Mouse (Mus musculus) intestine, embryonic 16.5 days (tissue): ENCODE measurements around the gene Tmem80. TPM values are rescaled to one million over a fixed set of nuclear protein-coding genes. Genes with fewer than 3 reads are reported as not detected.

Experiments
- polyA plus RNA-seq: library from polyadenylated mRNA; unstranded; fragments of >200 nt; fragmentation: Nextera tagmentation; extraction: Ambion mirVana; gene quantifications from 2 replicates; pipeline ENCODE4 v1.2.1, GENCODE M21; 2015

Gene Tmem80
- polyA plus RNA-seq, 1 experiment from 2014 or later = 34.2 TPM

Other genes starting within 250 kb of the Tmem80 start
- gene Pkp3, start 249.5 kb upstream of the Tmem80 start, polyA plus RNA-seq = 31.3 and 32.4 TPM in 2 replicates
- 29.4 and 32.8 TPM in 2 replicates for gene Sigirr, start 227.2 kb upstream of the Tmem80 start, polyA plus RNA-seq
- gene Ano9, start 209.9 kb upstream of the Tmem80 start, polyA plus RNA-seq = 43.6 and 50.1 TPM in 2 replicates
- 59.0 and 60.3 TPM in 2 replicates for gene Ptdss2, start 205.4 kb upstream of the Tmem80 start, polyA plus RNA-seq
- gene Rnh1, start 154.9 kb upstream of the Tmem80 start, polyA plus RNA-seq = 159 and 160 TPM in 2 replicates
- 21.9 and 47.0 TPM in 2 replicates for gene Hras, start 133.7 kb upstream of the Tmem80 start, polyA plus RNA-seq
- 5.3 and 6.5 TPM in 2 replicates for gene Lrrc56, start 133.6 kb upstream of the Tmem80 start, polyA plus RNA-seq
- gene Lmntd2, start 113.7 kb upstream of the Tmem80 start, polyA plus RNA-seq = 4.0 TPM in 2 replicates
- gene Rassf7, start 111.9 kb upstream of the Tmem80 start, polyA plus RNA-seq = 75.6 and 77.5 TPM in 2 replicates
- gene Phrf1, start 99.0 kb upstream of the Tmem80 start, polyA plus RNA-seq = 55.2 and 56.7 TPM in 2 replicates
- 6.5 and 9.1 TPM in 2 replicates for gene Irf7, start 61.3 kb upstream of the Tmem80 start, polyA plus RNA-seq
- gene Cdhr5, start 51.0 kb upstream of the Tmem80 start, polyA plus RNA-seq = 167 and 234 TPM in 2 replicates
- gene Sct, start 48.6 kb upstream of the Tmem80 start, polyA plus RNA-seq = 304 and 334 TPM in 2 replicates
- gene Drd4, start 35.7 kb upstream of the Tmem80 start, polyA plus RNA-seq = 0.23 and 0.48 TPM in 2 replicates
- 61.0 and 64.4 TPM in 2 replicates for gene Deaf1, start within 50 bp of the Tmem80 start, polyA plus RNA-seq
- gene Eps8l2, start 11.1 kb downstream of the Tmem80 start, polyA plus RNA-seq = 191 and 214 TPM in 2 replicates
- gene Taldo1, start 64.5 kb downstream of the Tmem80 start, polyA plus RNA-seq = 567 and 582 TPM in 2 replicates
- gene Gatd1, start 86.4 kb downstream of the Tmem80 start, polyA plus RNA-seq = 47.5 and 48.2 TPM in 2 replicates
- 3.2 and 4.0 TPM in 2 replicates for gene Cend1, start 101.8 kb downstream of the Tmem80 start, polyA plus RNA-seq
- 34.6 and 37.7 TPM in 2 replicates for gene Slc25a22, start 110.2 kb downstream of the Tmem80 start, polyA plus RNA-seq
- gene Pidd1, start 116.3 kb downstream of the Tmem80 start, polyA plus RNA-seq = 7.3 and 8.0 TPM in 2 replicates
- 1,164 and 1,258 TPM in 2 replicates for gene Rplp2, start 119.6 kb downstream of the Tmem80 start, polyA plus RNA-seq
- gene Pnpla2, start 127.5 kb downstream of the Tmem80 start, polyA plus RNA-seq = 45.5 and 45.7 TPM in 2 replicates
- gene Cracr2b, start 133.4 kb downstream of the Tmem80 start, polyA plus RNA-seq = 19.3 and 21.0 TPM in 2 replicates
- gene Cd151, start 139.7 kb downstream of the Tmem80 start, polyA plus RNA-seq = 30.6 and 30.8 TPM in 2 replicates
- 50.9 and 57.1 TPM in 2 replicates for gene Polr2l, start 147.4 kb downstream of the Tmem80 start, polyA plus RNA-seq
- gene Tspan4, start 147.5 kb downstream of the Tmem80 start, polyA plus RNA-seq = 58.2 and 59.2 TPM in 2 replicates
- gene Chid1, start 212.1 kb downstream of the Tmem80 start, polyA plus RNA-seq = 69.8 and 76.5 TPM in 2 replicates
- 89.4 and 103 TPM in 2 replicates for gene Ap2a2, start 234.4 kb downstream of the Tmem80 start, polyA plus RNA-seq